Mouse (Mus musculus): ENCODE measurements around the gene Angptl7. TPM values are rescaled to one million over a fixed set of nuclear protein-coding genes. Genes with fewer than 3 reads are reported as not detected.

Angptl7 gene
- total RNA-seq, 1 experiment from 2014 or later: not detected

- ATAC-seq (replicated peaks; ENCODE audit: insufficient number of reproducible peaks, low FRiP score, low TSS enrichment, poor library complexity, severe bottlenecking): no peak
These were observed 37.5 kb downstream of the Angptl7 start for GRCm38 (mm10) chr4:148462717-148463116.

- no peak for ATAC-seq (replicated peaks; ENCODE audit: insufficient number of reproducible peaks, low FRiP score, low TSS enrichment, poor library complexity, severe bottlenecking)
These were observed 38.5 kb downstream of the Angptl7 start for GRCm38 (mm10) chr4:148461772-148462171.

- ATAC-seq (replicated peaks; ENCODE audit: insufficient number of reproducible peaks, low FRiP score, low TSS enrichment, poor library complexity, severe bottlenecking): no peak
These were observed 39.5 kb downstream of the Angptl7 start for GRCm38 (mm10) chr4:148460656-148461284.

- ATAC-seq (replicated peaks; ENCODE audit: insufficient number of reproducible peaks, low FRiP score, low TSS enrichment, poor library complexity, severe bottlenecking): no peak
These were observed 44.7 kb downstream of the Angptl7 start for GRCm38 (mm10) chr4:148455477-148456025.

GRCm38 (mm10) chr4:148453707-148454106 is 46.6 kb downstream of the Angptl7 start:
- ATAC-seq (replicated peaks; ENCODE audit: insufficient number of reproducible peaks, low FRiP score, low TSS enrichment, poor library complexity, severe bottlenecking): no peak

- no peak for ATAC-seq (replicated peaks; ENCODE audit: insufficient number of reproducible peaks, low FRiP score, low TSS enrichment, poor library complexity, severe bottlenecking)
These were observed 51.4 kb downstream of the Angptl7 start for GRCm38 (mm10) chr4:148448853-148449245.

GRCm38 (mm10) chr4:148448179-148448852 is 51.9 kb downstream of the Angptl7 start, which contains the start of gene Mtor:
Gene Mtor (plus strand): TSS chr4:148448611.
- peak; percentile 96 for ATAC-seq (replicated peaks; ENCODE audit: insufficient number of reproducible peaks, low FRiP score, low TSS enrichment, poor library complexity, severe bottlenecking)

Other genes with a start within 250 kb of the Angptl7 start
- not detected in 3 replicates for gene Disp3, start 212.5 kb downstream of the Angptl7 start, total RNA-seq (2017)
- gene Ubiad1, start 55.7 kb downstream of the Angptl7 start, total RNA-seq (2017): 2.0 to 5.5 TPM (median 2.8 TPM) in 3 replicates
- 14.9 to 23.1 TPM (median 19.1 TPM) in 3 replicates for gene Mtor, start 51.8 kb downstream of the Angptl7 start, total RNA-seq (2017)
- 32.2 to 60.4 TPM (median 37.1 TPM) in 3 replicates for gene Exosc10, start 58.0 kb upstream of the Angptl7 start, total RNA-seq (2017)
- 2.8 to 5.2 TPM (median 3.5 TPM) in 3 replicates for gene Srm, start 91.0 kb upstream of the Angptl7 start, total RNA-seq (2017)
- gene Masp2, start 102.1 kb upstream of the Angptl7 start, total RNA-seq (2017): 0.32 to 0.57 TPM (median 0.49 TPM) in 3 replicates
- 326 to 434 TPM (median 398 TPM) in 3 replicates for gene Tardbp, start 126.6 kb upstream of the Angptl7 start, total RNA-seq (2017)
- gene Gm572, start 142.9 kb upstream of the Angptl7 start, total RNA-seq (2017): not detected in 3 replicates

Data from monocyte, adult 5-6 weeks (primary cell).